Mouse (Mus musculus) CH12.LX (cell line): ENCODE results near the gene Arhgef28. TPM values are rescaled to one million over a fixed set of nuclear protein-coding genes. Genes with fewer than 3 reads are reported as not detected.

Source experiments
- DNase-seq: peaks from one replicate; pipeline ENCODE4 v3.0.0-alpha.2; 2013; ENCODE audit errors: extremely low read depth
- H3K27ac ChIP-seq: 2 replicates; pipeline ENCODE4 v1.5.1; 2012; ENCODE audit warnings: low read depth, mild to moderate bottlenecking, control low read depth, moderate library complexity; ENCODE audit not compliant: insufficient read depth
- H3K27me3 ChIP-seq: replicated peaks from 2 replicates; pipeline ENCODE3; 2012; ENCODE audit warnings: inconsistent platforms
- H3K36me3 ChIP-seq, 2 experiments: replicated peaks in 1 of 2; 2 replicates each; pipeline versions ENCODE3 to v1.6.1; 2012; ENCODE audit warnings: inconsistent platforms in 1 of 2, low read length in 1 of 2, mild to moderate bottlenecking in 1 of 2, mixed read lengths in 1 of 2, moderate library complexity in 1 of 2; ENCODE audit not compliant: control insufficient read depth in 1 of 2, insufficient read depth in 1 of 2
- H3K4me1 ChIP-seq, 2 experiments: 2 replicates each; pipeline ENCODE4 v1.6.1; 2012; ENCODE audit warnings: inconsistent platforms in 1 of 2, moderate library complexity in 1 of 2; ENCODE audit not compliant: insufficient read depth in 2 of 2, control insufficient read depth in 1 of 2
- H3K4me2 ChIP-seq: 2 replicates; pipeline ENCODE4 v1.6.1; 2012; ENCODE audit warnings: low read depth, mild to moderate bottlenecking, control low read depth; ENCODE audit not compliant: poor library complexity, insufficient read depth, severe bottlenecking
- H3K4me3 ChIP-seq, 3 experiments: fragments of 150-350 bp in 1 of 3; sonication (generic) in 1 of 3; replicated peaks in 1 of 3; 2 replicates each; pipeline versions ENCODE3 to v1.5.1; 2011 to 2012; ENCODE audit warnings: low read depth in 2 of 3, low read length in 2 of 3, mild to moderate bottlenecking in 2 of 3, moderate library complexity in 2 of 3, control low read depth in 1 of 3, improper control_type of control experiment in 1 of 3, inconsistent platforms in 1 of 3, mixed read lengths in 1 of 3; ENCODE audit not compliant: poor library complexity in 1 of 3
- H3K79me2 ChIP-seq: replicated peaks from 2 replicates; pipeline ENCODE4 v1.6.1; 2012; ENCODE audit warnings: mild to moderate bottlenecking, moderate library complexity; ENCODE audit not compliant: control insufficient read depth, poor library complexity, insufficient read depth, severe bottlenecking; ENCODE audit errors: extremely low read depth
- H3K9ac ChIP-seq: 2 replicates; pipeline ENCODE4 v1.6.1; 2012; ENCODE audit warnings: low read depth, mild to moderate bottlenecking, control low read depth, moderate library complexity; ENCODE audit not compliant: insufficient read depth
- H3K9me3 ChIP-seq: replicated peaks from 2 replicates; pipeline ENCODE3; 2012; ENCODE audit warnings: low read length, inconsistent platforms, mixed read lengths
- BHLHE40 ChIP-seq: IDR thresholded peaks from 2 replicates; pipeline ENCODE4 v1.6.1; 2011; ENCODE audit warnings: mild to moderate bottlenecking, low read depth, low read length, improper control_type of control experiment
- CHD1 ChIP-seq: IDR thresholded peaks from 2 replicates; pipeline ENCODE4 v1.6.1; 2012; ENCODE audit warnings: low read depth, low read length, improper control_type of control experiment, inconsistent platforms
- CHD2 ChIP-seq: IDR thresholded peaks from 2 replicates; pipeline ENCODE4 v1.6.1; 2011; ENCODE audit warnings: low read length, improper control_type of control experiment
- CTCF ChIP-seq, 2 experiments: IDR thresholded peaks in 1 of 2; conservative IDR thresholded peaks in 1 of 2; 2 replicates each; pipeline ENCODE4 v1.5.1; 2011 to 2012; ENCODE audit warnings: low read depth in 2 of 2, low read length in 2 of 2, improper control_type of control experiment in 1 of 2, inconsistent platforms in 1 of 2, mild to moderate bottlenecking in 1 of 2, moderate library complexity in 1 of 2
- E2F4 ChIP-seq: IDR thresholded peaks from 2 replicates; pipeline ENCODE4 v1.6.1; 2011; ENCODE audit warnings: low read depth, low read length, improper control_type of control experiment; ENCODE audit not compliant: insufficient replicate concordance
- ELF1 ChIP-seq: IDR thresholded peaks from 2 replicates; pipeline ENCODE4 v1.6.1; 2014; ENCODE audit warnings: low read depth, mild to moderate bottlenecking, inconsistent platforms, low read length, improper control_type of control experiment
- EP300 ChIP-seq: IDR thresholded peaks from 2 replicates; pipeline ENCODE4 v1.6.1; 2011; ENCODE audit warnings: low read length, improper control_type of control experiment
- ETS1 ChIP-seq: conservative IDR thresholded peaks from 2 replicates; pipeline ENCODE4 v1.6.1; 2012; ENCODE audit warnings: low read depth, mild to moderate bottlenecking, inconsistent platforms, low read length, improper control_type of control experiment, moderate library complexity
- GABPA ChIP-seq: IDR thresholded peaks from 2 replicates; pipeline ENCODE4 v1.6.1; 2012; ENCODE audit warnings: low read depth, low read length, improper control_type of control experiment, inconsistent platforms; ENCODE audit not compliant: insufficient replicate concordance
- JUN ChIP-seq: IDR thresholded peaks from 2 replicates; pipeline ENCODE4 v1.6.1; 2011; ENCODE audit warnings: low read depth, mild to moderate bottlenecking, low read length, improper control_type of control experiment, moderate library complexity; ENCODE audit not compliant: insufficient read depth
- JUND ChIP-seq: conservative IDR thresholded peaks from 2 replicates; pipeline ENCODE4 v1.6.1; 2011; ENCODE audit warnings: low read depth, low read length, improper control_type of control experiment
- MAFK ChIP-seq: IDR thresholded peaks from 2 replicates; pipeline ENCODE4 v1.6.1; 2011; ENCODE audit warnings: low read length, improper control_type of control experiment; ENCODE audit not compliant: insufficient replicate concordance
- MAX ChIP-seq: IDR thresholded peaks from 2 replicates; pipeline ENCODE4 v1.6.1; 2011; ENCODE audit warnings: low read length, improper control_type of control experiment
- MEF2A ChIP-seq: IDR thresholded peaks from 2 replicates; pipeline ENCODE4 v1.6.1; 2014; ENCODE audit warnings: low read depth, mild to moderate bottlenecking, inconsistent platforms, low read length, improper control_type of control experiment, borderline replicate concordance
- NELFE ChIP-seq: IDR thresholded peaks from 2 replicates; pipeline ENCODE4 v1.6.1; 2011; ENCODE audit warnings: low read depth, low read length, improper control_type of control experiment
- RCOR1 ChIP-seq: conservative IDR thresholded peaks from 2 replicates; pipeline ENCODE4 v1.6.1; 2012; ENCODE audit warnings: low read depth, mild to moderate bottlenecking, inconsistent platforms, low read length, improper control_type of control experiment
- SMC3 ChIP-seq: IDR thresholded peaks from 2 replicates; pipeline ENCODE4 v1.6.1; 2011; ENCODE audit warnings: low read depth, low read length, improper control_type of control experiment
- TBP ChIP-seq: conservative IDR thresholded peaks from 2 replicates; pipeline ENCODE4 v1.6.1; 2011; ENCODE audit warnings: low read depth, low read length, improper control_type of control experiment
- UBTF ChIP-seq: IDR thresholded peaks from 2 replicates; pipeline ENCODE4 v1.6.1; 2012; ENCODE audit warnings: low read depth, mild to moderate bottlenecking, inconsistent platforms, low read length, improper control_type of control experiment, moderate library complexity
- USF1 ChIP-seq: IDR thresholded peaks from 2 replicates; pipeline ENCODE4 v1.6.1; 2014; ENCODE audit warnings: low read depth, mild to moderate bottlenecking, inconsistent platforms, low read length, improper control_type of control experiment
- ZC3H11A ChIP-seq: IDR thresholded peaks from 2 replicates; pipeline ENCODE4 v1.6.1; 2012; ENCODE audit warnings: low read depth, mild to moderate bottlenecking, inconsistent platforms, low read length, improper control_type of control experiment
- ZMIZ1 ChIP-seq: IDR thresholded peaks from 2 replicates; pipeline ENCODE4 v1.6.1; 2012; ENCODE audit warnings: low read depth, mild to moderate bottlenecking, inconsistent platforms, low read length, improper control_type of control experiment
- dilution Hi-C: fragments of 300-500 bp; cut with MboI; formaldehyde crosslinking; loops from 2 replicates; pipeline ENCODE4 v1.14.3; 2020; ENCODE audit warnings: low sequenced_read_pairs; ENCODE audit not compliant: extremely low pct_unique_long_range_greater_than_20kb, extremely low pct_ligation_motif_present
- in situ Hi-C: fragments of 300-500 bp; cut with MboI; formaldehyde crosslinking; loops from 3 replicates; pipeline ENCODE4 v1.14.3; 2019; ENCODE audit warnings: low sequenced_read_pairs, low pct_ligation_motif_present, low pct_unique_long_range_greater_than_20kb, mixed read lengths
- polyA plus RNA-seq: library from polyadenylated mRNA; unstranded; fragments of >175 nt; gene quantifications from 2 replicates; pipeline ENCODE4 v1.2.1, GENCODE M21; 2012; ENCODE audit warnings: low read depth; ENCODE audit not compliant: insufficient read length
- total RNA-seq, 2 experiments: library from RNA; depleted of rRNA; stranded (reverse); fragments of 300-350 nt in 1 of 2; fragments of >200 nt in 1 of 2; gene quantifications; 2 replicates each; pipeline ENCODE4 v1.2.3; 2012 to 2014

Gene Arhgef28
- total and polyA plus RNA-seq, 3 experiments = 0.07 to 0.24 (median 0.08) TPM

GRCm38 (mm10) chr13:98182330-98182729 is 23.9 kb downstream of the Arhgef28 start:
- dilution Hi-C loops (no loop called here), in situ Hi-C loops (no loop called here)
- Histone ChIP-seq H3K27ac (no peak overlapping the region), H3K9ac (no peak overlapping the region), H3K9me3 (no peaks in the 10 kb centered on the region), H3K27me3 (no peaks in the 10 kb centered on the region), H3K4me1 (peaks cover 0 to 7% of the 10 kb centered on the region in 2 experiments; a peak in 3 of 4 replicates), H3K36me3 (no peaks in the 10 kb centered on the region), H3K4me3 (no peak overlapping the region), H3K79me2 (no peaks in the 10 kb centered on the region), H3K4me2 (no peak overlapping the region)
- no peak for DNase-seq
- TF ChIP-seq MEF2A = no peak
- no peak for TF ChIP-seq USF1
- no peak for TF ChIP-seq MAFK
- TF ChIP-seq JUN = no peak

GRCm38 (mm10) chr13:98180636-98181035 is 25.6 kb downstream of the Arhgef28 start:
- H3K4me3 ChIP-seq = no peak overlapping the region
- no peaks in the 10 kb centered on the region for H3K27me3 ChIP-seq
- peaks cover 0 to 7% of the 10 kb centered on the region in 2 experiments; a peak in 3 of 4 replicates for H3K4me1 ChIP-seq
- no peaks in the 10 kb centered on the region for H3K36me3 ChIP-seq
- in situ Hi-C loops (no loop called here), dilution Hi-C loops (no loop called here)
- no peak overlapping the region for H3K4me2 ChIP-seq
- no peak overlapping the region for H3K9ac ChIP-seq
- no peak for TF ChIP-seq CTCF (conservative IDR thresholded peaks at IDR 0.05 in 1 of 2, IDR thresholded peaks at IDR 0.05 in 1 of 2; ENCODE audit: low read depth in 2 of 2, low read length in 2 of 2)
- TF ChIP-seq UBTF = no peak
- no peak for TF ChIP-seq ETS1
- no peak for TF ChIP-seq E2F4
- TF ChIP-seq TBP = no peak
- TF ChIP-seq JUN = no peak
- no peak for TF ChIP-seq MEF2A
- no peak for TF ChIP-seq JUND
- TF ChIP-seq GABPA = no peak
- no peak overlapping the region for H3K27ac ChIP-seq
- no peaks in the 10 kb centered on the region for H3K9me3 ChIP-seq
- H3K79me2 ChIP-seq = no peaks in the 10 kb centered on the region
- no peak for DNase-seq

GRCm38 (mm10) chr13:98175323-98176007 is 30.8 kb downstream of the Arhgef28 start:
- Histone ChIP-seq H3K9me3 (no peaks in the 10 kb centered on the region), H3K4me3 (no peak overlapping the region)
- TF ChIP-seq CTCF (conservative IDR thresholded peaks at IDR 0.05 in 1 of 2, IDR thresholded peaks at IDR 0.05 in 1 of 2; ENCODE audit: low read depth in 2 of 2, low read length in 2 of 2) (no peak), CHD1 (no peak), EP300 (no peak), CHD2 (no peak), ZMIZ1 (no peak), ZC3H11A (no peak), ELF1 (no peak), MAX (no peak), JUND (no peak), NELFE (no peak), RCOR1 (no peak), BHLHE40 (no peak), E2F4 (no peak), UBTF (no peak), SMC3 (no peak), USF1 (no peak)
- TF ChIP-seq, all 38 proteins: peak for 0
- H3K79me2 ChIP-seq = no peaks in the 10 kb centered on the region
- no peak overlapping the region for H3K4me2 ChIP-seq
- no peaks in the 10 kb centered on the region for H3K4me1 ChIP-seq
- in situ Hi-C loops (no loop called here), dilution Hi-C loops (no loop called here)
- H3K27me3 ChIP-seq = no peaks in the 10 kb centered on the region
- H3K36me3 ChIP-seq = no peaks in the 10 kb centered on the region
- H3K9ac ChIP-seq = no peak overlapping the region
- DNase-seq = no peak
- no peak overlapping the region for H3K27ac ChIP-seq
